Mouse (Mus musculus) ES-E14 (cell line): ENCODE results near the gene Hypk.

Experiments
- CHD2 ChIP-seq: IDR thresholded peaks from 2 replicates; pipeline ENCODE4 v1.6.1; 2014; ENCODE audit warnings: mild to moderate bottlenecking, low read depth, low read length, inconsistent platforms
- HCFC1 ChIP-seq: IDR thresholded peaks from 2 replicates; pipeline ENCODE4 v1.6.1; 2012; ENCODE audit warnings: low read length, inconsistent platforms, borderline replicate concordance; ENCODE audit not compliant: insufficient read depth
- MAFK ChIP-seq: IDR thresholded peaks from 2 replicates; pipeline ENCODE4 v1.6.1; 2014; ENCODE audit warnings: mild to moderate bottlenecking, low read depth, low read length, inconsistent platforms; ENCODE audit not compliant: insufficient read depth
- ZC3H11A ChIP-seq: IDR thresholded peaks from 2 replicates; pipeline ENCODE4 v1.6.1; 2012; ENCODE audit warnings: low read depth, mild to moderate bottlenecking, inconsistent platforms, low read length, borderline replicate concordance
- ZNF384 ChIP-seq: IDR thresholded peaks from 2 replicates; pipeline ENCODE4 v1.6.1; 2012; ENCODE audit warnings: low read depth, low read length, inconsistent platforms

DNA sequence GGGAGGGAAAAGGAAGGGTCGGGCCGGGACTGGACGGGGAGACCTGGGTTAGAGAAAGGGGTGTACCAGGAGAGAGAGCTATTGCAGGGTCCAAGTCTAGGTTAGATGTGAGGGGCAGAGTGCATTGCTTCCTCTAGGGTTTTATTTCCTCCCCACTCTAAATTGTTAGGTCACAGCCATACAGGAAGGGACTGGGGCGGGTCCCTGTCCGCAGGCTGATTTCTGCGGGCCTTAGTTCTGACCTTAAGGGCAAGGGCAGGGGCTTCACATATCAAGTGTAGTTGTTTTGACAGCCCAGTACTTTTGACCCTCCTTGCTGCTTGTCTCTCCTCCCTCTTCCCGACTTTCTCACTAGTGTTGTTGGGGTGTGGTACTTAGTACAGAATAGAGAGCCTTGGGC lies 3.0 kb upstream of the Hypk start:
- TF ChIP-seq ZC3H11A (no peak), HCFC1 (no peak), MAFK (no peak), CHD2 (no peak), ZNF384 (no peak)
